Mouse (Mus musculus): ENCODE measurements around the gene Chsy1.
"Not testable (repeated sequence)": the region's sequence is repeated elsewhere in the genome, so short reads cannot be mapped to it uniquely, and the experiment has no call there.

The Chsy1 gene

GRCm38 (mm10) chr7:66176256-66176655 is 66.9 kb downstream of the Chsy1 start:
- DNase-seq (ENCODE audit: low spot score in 2 of 2) = no peak

- DNase-seq (ENCODE audit: low spot score in 2 of 2) = no peak
Observed at GRCm38 (mm10) chr7:66176929-66177328, 67.6 kb downstream of the Chsy1 start.

- no peak for DNase-seq (ENCODE audit: low spot score in 2 of 2)
Observed at GRCm38 (mm10) chr7:66178101-66178500, 68.8 kb downstream of the Chsy1 start.

GRCm38 (mm10) chr7:66179120-66179581 is 69.8 kb downstream of the Chsy1 start:
- DNase-seq (ENCODE audit: low spot score in 2 of 2) = no peak

- DNase-seq (ENCODE audit: low spot score in 2 of 2) = no peak
Observed at GRCm38 (mm10) chr7:66179711-66180110, 70.4 kb downstream of the Chsy1 start.

GRCm38 (mm10) chr7:66180260-66180659 is 70.9 kb downstream of the Chsy1 start:
- no peak for DNase-seq (ENCODE audit: low spot score in 2 of 2)

GRCm38 (mm10) chr7:66180711-66181365 is 71.5 kb downstream of the Chsy1 start:
- DNase-seq (ENCODE audit: low spot score in 2 of 2) = no peak

GRCm38 (mm10) chr7:66182075-66182715 is 72.9 kb downstream of the Chsy1 start:
- no peak for DNase-seq (ENCODE audit: low spot score in 2 of 2)

- DNase-seq (ENCODE audit: low spot score in 2 of 2) = no peak
Observed at GRCm38 (mm10) chr7:66183404-66183803, 74.1 kb downstream of the Chsy1 start.

GRCm38 (mm10) chr7:66184026-66184425 is 74.7 kb downstream of the Chsy1 start:
- no peak for DNase-seq (ENCODE audit: low spot score in 2 of 2)

- no peak for DNase-seq (ENCODE audit: low spot score in 2 of 2)
Observed at GRCm38 (mm10) chr7:66185370-66185769, 76.1 kb downstream of the Chsy1 start.

- no peak for DNase-seq (ENCODE audit: low spot score in 2 of 2)
Observed at GRCm38 (mm10) chr7:66187581-66188231, 78.4 kb downstream of the Chsy1 start.

GRCm38 (mm10) chr7:66190385-66190784 is 81.1 kb downstream of the Chsy1 start:
- not testable (repeated sequence) for DNase-seq (ENCODE audit: low spot score in 2 of 2)

- no peak for DNase-seq (ENCODE audit: low spot score in 2 of 2)
Observed at GRCm38 (mm10) chr7:66194511-66194910, 85.2 kb downstream of the Chsy1 start.

- no peak for DNase-seq (ENCODE audit: low spot score in 2 of 2)
Observed at GRCm38 (mm10) chr7:66195881-66196280, 86.6 kb downstream of the Chsy1 start.

- DNase-seq (ENCODE audit: low spot score in 2 of 2) = no peak
Observed at GRCm38 (mm10) chr7:66196609-66197445, 87.5 kb downstream of the Chsy1 start.

GRCm38 (mm10) chr7:66198416-66198815 is 89.1 kb downstream of the Chsy1 start:
- DNase-seq (ENCODE audit: low spot score in 2 of 2) = no peak

GRCm38 (mm10) chr7:66199391-66199831 is 90.1 kb downstream of the Chsy1 start:
- peak in 1 of 2 experiments; percentile 17 for DNase-seq (ENCODE audit: low spot score in 2 of 2)

- no peak for DNase-seq (ENCODE audit: low spot score in 2 of 2)
Observed at GRCm38 (mm10) chr7:66200383-66200782, 91.1 kb downstream of the Chsy1 start.

GRCm38 (mm10) chr7:66200791-66201450 is 91.6 kb downstream of the Chsy1 start:
- no peak for DNase-seq (ENCODE audit: low spot score in 2 of 2)

GRCm38 (mm10) chr7:66201657-66202056 is 92.3 kb downstream of the Chsy1 start:
- DNase-seq (ENCODE audit: low spot score in 2 of 2) = no peak
